Mouse (Mus musculus) left cerebral cortex, postnatal 25 days (tissue): Measurements from ENCODE around the gene Synj1. TPM values are rescaled to one million over a fixed set of nuclear protein-coding genes. Genes with fewer than 3 reads are reported as not detected.

Experiments
- DNase-seq, 2 experiments: peaks; one replicate each; pipeline ENCODE4 v3.0.0; 2022; ENCODE audit warnings: low spot score in 2 of 2, mixed read lengths in 1 of 2
- intact Hi-C: fragments of 180-260 bp; cut with DNase I; formaldehyde crosslinking; loops from one replicate; pipeline ENCODE4 v1.15.1; 2025
- microRNA-seq, 2 experiments: library from miRNA; unstranded; fragments of <30 nt; microRNA quantifications; one replicate each; pipeline ENCODE4 v1.2.0; 2022
- total RNA-seq, 2 experiments: library from RNA; stranded (reverse); gene quantifications; 2 replicates each; pipeline ENCODE4 v1.2.3; 2021

Synj1 gene
- total RNA-seq, 2 experiments from 2014 or later: 329 to 335 TPM

DNA sequence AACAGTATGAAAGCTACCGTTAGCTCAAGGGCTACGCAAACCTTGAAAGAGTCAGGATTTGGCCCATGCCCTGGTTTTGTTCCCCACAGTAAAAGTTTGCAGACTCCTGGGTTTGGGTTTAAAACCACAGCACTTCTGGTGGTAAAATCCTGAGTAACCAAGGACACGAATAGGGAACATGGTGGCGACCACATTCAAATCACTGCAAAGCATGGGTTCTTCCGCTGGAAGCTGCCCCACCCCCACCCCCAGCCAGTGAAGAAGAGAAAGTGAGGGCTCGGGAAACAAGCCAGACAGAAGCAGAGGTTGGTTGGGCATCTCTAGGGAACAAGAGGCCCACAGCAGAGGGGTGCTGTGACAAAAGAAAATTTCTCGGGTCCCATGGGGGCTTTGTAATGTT is 103.9 kb downstream of the Synj1 start:
- no peak for DNase-seq
- intact Hi-C loops: no loop called here

GRCm38 (mm10) chr16:90903300-90903699 is 107.8 kb downstream of the Synj1 start:
- no peak for DNase-seq
- intact Hi-C loops: no loop called here

DNA sequence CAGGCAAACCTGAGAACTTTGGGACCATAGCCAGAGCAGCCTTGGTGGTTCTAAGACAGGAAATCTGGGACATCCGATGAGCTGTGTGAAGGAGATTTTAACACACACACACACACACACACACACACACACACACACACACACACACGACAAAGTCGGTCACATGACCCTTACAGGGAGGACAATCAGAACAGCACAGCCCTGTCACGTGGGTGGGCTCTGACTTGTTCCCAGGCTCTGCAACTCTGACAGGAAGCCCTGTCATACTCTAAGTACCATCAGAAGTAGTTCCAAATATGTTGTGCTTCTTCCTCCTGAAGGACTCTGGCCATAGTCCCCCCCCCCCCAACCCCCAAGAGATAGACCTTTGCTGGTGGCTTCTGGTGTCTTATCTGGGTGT is 109.7 kb downstream of the Synj1 start:
- intact Hi-C loops: no loop called here
- DNase-seq: no peak

- intact Hi-C loops: no loop called here
- no peak for DNase-seq
Measured at GRCm38 (mm10) chr16:90899498-90899897, 111.6 kb downstream of the Synj1 start.

DNA sequence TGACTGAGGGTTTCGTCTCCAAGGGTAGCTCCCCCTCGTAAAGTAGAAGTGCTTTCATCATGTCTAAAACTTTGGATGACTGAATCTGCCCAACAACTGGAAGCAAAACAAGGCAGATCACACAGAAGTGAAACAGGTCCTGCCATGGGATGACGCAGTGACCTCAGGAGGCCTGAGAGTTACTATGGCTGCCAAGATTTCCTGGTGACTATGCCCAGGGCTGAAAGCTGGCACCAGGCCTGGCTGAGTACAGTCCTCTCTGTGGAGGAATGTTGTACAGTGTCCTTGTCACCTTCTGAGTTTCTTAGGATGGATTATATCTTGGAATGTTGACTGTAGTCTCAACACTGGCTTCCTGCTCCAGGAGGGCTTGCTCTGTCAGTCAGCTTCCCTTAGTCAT is 113.5 kb downstream of the Synj1 start:
- intact Hi-C loops: no loop called here
- no peak for DNase-seq

GRCm38 (mm10) chr16:90893792-90894191 is 117.3 kb downstream of the Synj1 start:
- no peak for DNase-seq
- intact Hi-C loops: no loop called here

- intact Hi-C loops: no loop called here
- no peak for DNase-seq
Measured at GRCm38 (mm10) chr16:90893019-90893418, 118.1 kb downstream of the Synj1 start.

GRCm38 (mm10) chr16:90892081-90892480 is 119.0 kb downstream of the Synj1 start:
- intact Hi-C loops: no loop called here
- no peak for DNase-seq

DNA sequence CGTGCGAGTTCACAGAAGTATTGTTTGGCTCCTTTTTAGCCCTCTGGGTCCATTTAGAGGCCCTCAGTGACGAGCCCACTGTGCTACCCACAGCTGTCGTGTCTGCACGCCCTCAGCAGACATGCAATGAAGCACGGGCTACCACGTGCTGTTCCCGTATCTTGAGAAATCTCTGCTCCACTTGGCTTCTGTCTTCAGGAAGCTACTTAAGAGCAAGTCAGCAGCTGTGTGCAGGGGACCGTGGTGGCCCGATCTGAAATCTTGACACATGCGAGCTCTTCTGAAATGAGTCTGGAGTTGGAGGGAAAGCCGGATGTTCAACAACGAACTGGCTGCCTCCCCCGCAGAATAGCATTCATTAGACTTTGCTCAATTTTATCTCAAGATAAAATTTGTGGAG is 119.5 kb downstream of the Synj1 start:
- no peak for DNase-seq
- intact Hi-C loops: no loop called here

DNA sequence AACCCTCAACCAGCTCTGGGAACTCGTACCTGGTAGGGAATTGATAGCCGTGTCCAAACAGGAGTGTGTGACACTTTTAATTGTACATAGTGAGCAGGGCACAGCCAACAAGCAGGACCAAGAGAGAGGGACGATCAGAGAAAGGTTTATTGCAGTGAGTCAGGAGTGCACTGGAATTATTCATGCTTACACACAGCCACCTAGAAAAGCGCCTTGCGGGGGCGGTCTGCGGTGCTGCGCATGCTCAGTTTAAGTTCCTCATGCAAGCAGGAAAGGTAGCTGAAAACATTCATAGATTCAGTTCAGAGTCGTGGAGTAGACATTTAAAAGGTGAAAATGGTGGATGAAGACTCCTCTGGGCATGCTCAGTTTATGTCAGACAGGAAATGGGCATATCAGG is 120.4 kb downstream of the Synj1 start:
- intact Hi-C loops: no loop called here
- DNase-seq: peak in 1 of 2 experiments; percentile 42

Small RNA genes within 50 kb of the gene (microRNA-seq; reads per million reads assigned to microRNA genes)
- 0 reads per million in 2 experiments for gene Gm22933

Other genes with a start within 250 kb of the Synj1 start
- 10 to 100 TPM; 13.7 to 14.4 TPM for gene Urb1, start 200.9 kb downstream of the Synj1 start, total RNA-seq
- gene Eva1c, start 184.6 kb downstream of the Synj1 start, total RNA-seq: 1 to 10 TPM; 1.6 to 1.8 TPM
- gene Cfap298, start 76.2 kb downstream of the Synj1 start, total RNA-seq: 10 to 100 TPM; 40.0 to 42.4 TPM
- gene Paxbp1, start 33.2 kb upstream of the Synj1 start, total RNA-seq: 10 to 100 TPM; 45.1 to 57.4 TPM
- under 1 TPM; 0.69 to 0.89 TPM for gene 4932438H23Rik, start 83.8 kb upstream of the Synj1 start, total RNA-seq
- 10 to 100 TPM; 26.4 to 27.0 TPM for gene Olig2, start 214.1 kb upstream of the Synj1 start, total RNA-seq